Mouse (Mus musculus): ENCODE measurements around the gene Kat8.
"Not testable (repeated sequence)": the region's sequence is repeated elsewhere in the genome, so short reads cannot be mapped to it uniquely, and the experiment has no call there.

Kat8 gene

GRCm38 (mm10) chr7:127932273-127933031 lies 20.1 kb downstream of the Kat8 start:
- DNase-seq (ENCODE audit: low spot score) = no peak

GRCm38 (mm10) chr7:127934075-127934474 lies 21.8 kb downstream of the Kat8 start:
- DNase-seq (ENCODE audit: low spot score) = no peak

- peak; percentile 95 for DNase-seq (ENCODE audit: low spot score)
Observed at GRCm38 (mm10) chr7:127935028-127935722, 22.9 kb downstream of the Kat8 start.

- DNase-seq (ENCODE audit: low spot score) = no peak
Observed at GRCm38 (mm10) chr7:127935748-127936159, 23.4 kb downstream of the Kat8 start.

GRCm38 (mm10) chr7:127936216-127936884 lies 24.0 kb downstream of the Kat8 start:
- DNase-seq (ENCODE audit: low spot score) = no peak

GRCm38 (mm10) chr7:127942097-127942496 lies 29.8 kb downstream of the Kat8 start:
- not testable (repeated sequence) for DNase-seq (ENCODE audit: low spot score)

GRCm38 (mm10) chr7:127944614-127945013 lies 32.3 kb downstream of the Kat8 start:
- DNase-seq (ENCODE audit: low spot score) = peak; percentile 55

GRCm38 (mm10) chr7:127946470-127947023 lies 34.2 kb downstream of the Kat8 start, which contains the start of gene Prss36:
Prss36 (minus strand) TSS chr7:127946725.
- no peak for DNase-seq (ENCODE audit: low spot score)

- no peak for DNase-seq (ENCODE audit: low spot score)
Observed at GRCm38 (mm10) chr7:127952864-127953581, 40.7 kb downstream of the Kat8 start.

GRCm38 (mm10) chr7:127959364-127959763 lies 47.0 kb downstream of the Kat8 start:
- DNase-seq (ENCODE audit: low spot score) = no peak

GRCm38 (mm10) chr7:127966371-127966918 lies 54.1 kb downstream of the Kat8 start:
- DNase-seq (ENCODE audit: low spot score) = no peak

GRCm38 (mm10) chr7:127967004-127967921 lies 54.9 kb downstream of the Kat8 start, which contains the start of gene Fus:
Fus (plus strand) TSS chr7:127967457.
- DNase-seq (ENCODE audit: low spot score) = peak; percentile 95

- DNase-seq (ENCODE audit: low spot score) = peak; percentile 73
Observed at GRCm38 (mm10) chr7:127967922-127968828, 55.9 kb downstream of the Kat8 start.

GRCm38 (mm10) chr7:127974413-127974930 lies 62.2 kb downstream of the Kat8 start:
- DNase-seq (ENCODE audit: low spot score) = no peak
